Mouse (Mus musculus) intestine, embryonic 16.5 days (tissue): ENCODE measurements around the gene Mafg. TPM values are rescaled to one million over a fixed set of nuclear protein-coding genes. Genes with fewer than 3 reads are reported as not detected.

Experiments
- ATAC-seq: fragments of 200-750 bp; cut with Nextera tagmentation; 2 replicates; pipeline ENCODE4 v1.8.0; 2017; ENCODE audit warnings: moderate TSS enrichment, moderate library complexity
- H3K27ac ChIP-seq: fragments of 300-500 bp; sonication (generic); 2 replicates; pipeline ENCODE4 v1.5.1; 2014; ENCODE audit warnings: mild to moderate bottlenecking, low read length
- H3K27me3 ChIP-seq: fragments of 300-500 bp; sonication (generic); replicated peaks from 2 replicates; pipeline ENCODE4 v1.6.1; 2014; ENCODE audit warnings: low read length, control low read depth, mixed read lengths; ENCODE audit not compliant: control insufficient read depth, insufficient read depth
- H3K36me3 ChIP-seq: fragments of 300-500 bp; sonication (generic); 2 replicates; pipeline ENCODE4 v1.6.1; 2014; ENCODE audit warnings: low read length, control low read depth; ENCODE audit not compliant: control insufficient read depth, insufficient read depth
- H3K4me1 ChIP-seq: fragments of 300-500 bp; sonication (generic); 2 replicates; pipeline ENCODE4 v1.6.1; 2014; ENCODE audit warnings: low read length, control low read depth, mixed read lengths; ENCODE audit not compliant: control insufficient read depth, insufficient read depth
- H3K4me2 ChIP-seq: fragments of 300-500 bp; sonication (generic); 2 replicates; pipeline ENCODE4 v1.6.1; 2014; ENCODE audit warnings: low read depth, low read length, control low read depth
- H3K4me3 ChIP-seq: fragments of 300-500 bp; sonication (generic); 2 replicates; pipeline ENCODE4 v1.5.1; 2014; ENCODE audit warnings: mild to moderate bottlenecking, low read length
- H3K9ac ChIP-seq: fragments of 300-500 bp; sonication (generic); 2 replicates; pipeline ENCODE4 v1.6.1; 2014; ENCODE audit warnings: low read depth, low read length
- H3K9me3 ChIP-seq: fragments of 300-500 bp; sonication (generic); 2 replicates; pipeline ENCODE4 v1.6.1; 2016; ENCODE audit warnings: low read length, control low read depth; ENCODE audit not compliant: control insufficient read depth
- WGBS: fragments of 180-500 bp; shearing (Covaris S2); extraction: QIAGEN DNeasy Blood & Tissue Kit; methylation state at CpG from one replicate; pipeline ENCODE4 v1.1.7; 2014; 5-methylcytosine and 5-hydroxymethylcytosine counted together
- polyA plus RNA-seq: library from polyadenylated mRNA; unstranded; fragments of >200 nt; fragmentation: Nextera tagmentation; extraction: Ambion mirVana; gene quantifications from 2 replicates; pipeline ENCODE4 v1.2.1, GENCODE M21; 2015

Gene Mafg
- polyA plus RNA-seq, 1 experiment from 2014 or later = 16.3 TPM

GRCm38 (mm10) chr11:120617519-120618112, 15.8 kb downstream of the Mafg start, which contains the start of gene Pcyt2:
TSS of gene Pcyt2 (minus strand) at chr11:120617936.
- Histone ChIP-seq H3K9me3 (no peaks in the 10 kb centered on the region), H3K4me1 (peaks cover 19% of the 10 kb centered on the region), H3K27me3 (no peaks in the 10 kb centered on the region), H3K4me3 (peak within 1 kb of the TSS; percentile 88), H3K9ac (peak within 1 kb of the TSS; percentile 90), H3K36me3 (peaks cover 31% of the 10 kb centered on the region), H3K4me2 (peak within 1 kb of the TSS; percentile 68), H3K27ac (peak within 1 kb of the TSS; percentile 84)
- peak; percentile 93 for ATAC-seq
- under 1% methylated on average over 56 of the region's 56 CpGs for WGBS

- Histone ChIP-seq H3K4me1 (peaks cover 19% of the 10 kb centered on the region), H3K4me3 (peak overlapping the region; percentile 88), H3K27me3 (no peaks in the 10 kb centered on the region), H3K27ac (peak overlapping the region; percentile 84), H3K9ac (peak overlapping the region; percentile 90), H3K4me2 (peak overlapping the region; percentile 68), H3K9me3 (no peaks in the 10 kb centered on the region), H3K36me3 (peaks cover 35% of the 10 kb centered on the region)
- 40% methylated on average over 4 of the region's 4 CpGs for WGBS
- ATAC-seq = peak; percentile 47
These were observed 16.6 kb downstream of the Mafg start for GRCm38 (mm10) chr11:120616617-120617294.

GRCm38 (mm10) chr11:120615606-120616203, 17.7 kb downstream of the Mafg start:
- no peak for ATAC-seq
- Histone ChIP-seq H3K9me3 (no peaks in the 10 kb centered on the region), H3K4me3 (peak overlapping the region; percentile 88), H3K27ac (peak overlapping the region; percentile 45), H3K27me3 (no peaks in the 10 kb centered on the region), H3K9ac (peak overlapping the region; percentile 90), H3K4me2 (peak overlapping the region; percentile 68), H3K36me3 (peaks cover 37% of the 10 kb centered on the region), H3K4me1 (peaks cover 19% of the 10 kb centered on the region)
- 84% methylated on average over 11 of the region's 11 CpGs for WGBS

GRCm38 (mm10) chr11:120615167-120615566, 18.2 kb downstream of the Mafg start:
- peak overlapping the region; percentile 68; the same call in 1 of the 2 replicates for H3K4me2 ChIP-seq
- ATAC-seq = no peak
- no peak overlapping the region for H3K4me3 ChIP-seq
- no peaks in the 10 kb centered on the region for H3K9me3 ChIP-seq
- no peak overlapping the region for H3K27ac ChIP-seq
- 91% methylated on average over 6 of the region's 6 CpGs for WGBS
- peaks cover 35% of the 10 kb centered on the region for H3K36me3 ChIP-seq
- 0 out of 2 replicates have a peak overlapping the region, but pooled peaks have one; percentile 90 for H3K9ac ChIP-seq
- no peaks in the 10 kb centered on the region for H3K27me3 ChIP-seq
- H3K4me1 ChIP-seq = peaks cover 19% of the 10 kb centered on the region

- Histone ChIP-seq H3K4me2 (no peak overlapping the region), H3K4me1 (peaks cover 28% of the 10 kb centered on the region), H3K36me3 (peaks cover 29% of the 10 kb centered on the region), H3K9me3 (no peaks in the 10 kb centered on the region), H3K27ac (no peak overlapping the region), H3K27me3 (no peaks in the 10 kb centered on the region), H3K4me3 (no peak overlapping the region), H3K9ac (no peak overlapping the region)
- 84% methylated on average over 8 of the region's 8 CpGs for WGBS
- no peak for ATAC-seq
These were observed 19.4 kb downstream of the Mafg start for GRCm38 (mm10) chr11:120613976-120614375.

GRCm38 (mm10) chr11:120613481-120613972, 19.9 kb downstream of the Mafg start:
- 89% methylated on average over 10 of the region's 10 CpGs for WGBS
- no peak overlapping the region for H3K9ac ChIP-seq
- H3K36me3 ChIP-seq = peaks cover 29% of the 10 kb centered on the region
- no peak overlapping the region for H3K4me2 ChIP-seq
- no peak overlapping the region for H3K4me3 ChIP-seq
- peaks cover 32% of the 10 kb centered on the region for H3K4me1 ChIP-seq
- H3K9me3 ChIP-seq = no peaks in the 10 kb centered on the region
- H3K27me3 ChIP-seq = no peaks in the 10 kb centered on the region
- ATAC-seq = no peak
- H3K27ac ChIP-seq = no peak overlapping the region

- no peaks in the 10 kb centered on the region for H3K9me3 ChIP-seq
- ATAC-seq = no peak
These were observed 20.6 kb downstream of the Mafg start for GRCm38 (mm10) chr11:120612763-120613162.

GRCm38 (mm10) chr11:120610477-120611046, 22.8 kb downstream of the Mafg start:
- H3K4me3 ChIP-seq = no peak overlapping the region
- H3K27me3 ChIP-seq = no peaks in the 10 kb centered on the region
- no peak overlapping the region for H3K4me2 ChIP-seq
- 88% methylated on average over 9 of the region's 9 CpGs for WGBS
- no peaks in the 10 kb centered on the region for H3K9me3 ChIP-seq
- no peak for ATAC-seq
- peaks cover 29% of the 10 kb centered on the region for H3K36me3 ChIP-seq
- no peak overlapping the region for H3K9ac ChIP-seq
- H3K27ac ChIP-seq = no peak overlapping the region
- peaks cover 24% of the 10 kb centered on the region for H3K4me1 ChIP-seq

More at GRCm38 (mm10) chr11:120612763-120613162, 20.6 kb downstream of the Mafg start:
- Histone ChIP-seq H3K4me2 (no peak overlapping the region), H3K4me3 (no peak overlapping the region), H3K9ac (no peak overlapping the region), H3K4me1 (peaks cover 39% of the 10 kb centered on the region), H3K36me3 (peaks cover 29% of the 10 kb centered on the region), H3K27me3 (no peaks in the 10 kb centered on the region), H3K27ac (no peak overlapping the region)
- WGBS = 38% methylated on average over 6 of the region's 6 CpGs

GRCm38 (mm10) chr11:120609250-120609649, 24.1 kb downstream of the Mafg start:
- H3K27ac ChIP-seq = no peak overlapping the region
- H3K27me3 ChIP-seq = no peaks in the 10 kb centered on the region
- H3K4me2 ChIP-seq = no peak overlapping the region
- H3K4me1 ChIP-seq = peaks cover 20% of the 10 kb centered on the region
- WGBS = 40% methylated on average over 7 of the region's 8 CpGs
- peak overlapping the region; percentile 66; the same call in 1 of the 2 replicates for H3K9ac ChIP-seq
- peak; percentile 68 for ATAC-seq
- peaks cover 29% of the 10 kb centered on the region for H3K36me3 ChIP-seq
- no peaks in the 10 kb centered on the region for H3K9me3 ChIP-seq
- H3K4me3 ChIP-seq = no peak overlapping the region
